Mouse (Mus musculus) thymus, postnatal 10 days (tissue): ENCODE measurements at regions not wholly inside any gene's neighbourhood (a gene's known extent, or its start where the extent isn't known, plus 50 kb on each side); places are given as distances from the start of the nearest gene placed in this dataset.

Experiments used
- DNase-seq, 2 experiments: peaks; one replicate each; pipeline ENCODE4 v3.0.0; 2021; ENCODE audit warnings: low spot score in 2 of 2

DNA sequence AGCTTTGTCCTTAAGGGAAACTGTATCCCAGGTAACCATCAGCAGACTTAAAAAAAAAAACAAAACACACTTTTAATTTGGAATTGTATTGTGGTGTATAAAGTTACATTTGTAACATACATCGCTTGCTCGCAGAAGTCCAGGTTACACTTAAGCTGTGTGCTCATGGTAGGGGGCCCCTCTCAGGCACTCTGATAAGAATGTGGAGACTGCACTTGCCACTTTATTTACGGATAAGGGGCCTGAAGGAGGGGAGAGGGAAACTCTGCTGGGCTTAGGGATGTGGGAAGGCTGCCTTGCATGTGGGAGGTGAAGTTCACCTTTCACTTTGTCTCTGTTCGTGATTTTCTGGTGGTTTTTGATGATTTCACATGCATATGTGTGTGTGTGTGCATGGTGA lies 58.7 kb downstream of the Ccdc185 start:
- no peak for DNase-seq

DNA sequence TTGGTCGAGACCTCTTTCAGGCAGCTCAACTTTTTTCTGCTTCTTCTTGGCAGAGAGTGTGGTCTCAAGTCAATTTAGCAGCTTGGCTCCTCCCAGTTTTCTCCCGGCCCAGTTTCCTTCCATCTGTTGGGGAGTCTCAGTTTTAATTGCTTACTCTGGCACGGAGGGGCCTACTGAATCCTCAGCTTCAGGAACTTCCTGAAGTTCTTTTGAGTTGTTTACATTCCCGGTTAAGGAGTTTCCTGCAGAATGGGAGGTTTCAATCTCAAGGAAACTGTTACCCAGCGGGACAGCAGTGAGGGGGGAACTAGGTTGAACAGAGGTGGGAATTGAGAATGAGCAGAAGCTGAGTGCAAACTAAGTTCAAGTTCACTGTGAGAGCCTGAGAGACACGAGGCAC lies 59.2 kb downstream of the Ccdc185 start:
- no peak for DNase-seq

DNA sequence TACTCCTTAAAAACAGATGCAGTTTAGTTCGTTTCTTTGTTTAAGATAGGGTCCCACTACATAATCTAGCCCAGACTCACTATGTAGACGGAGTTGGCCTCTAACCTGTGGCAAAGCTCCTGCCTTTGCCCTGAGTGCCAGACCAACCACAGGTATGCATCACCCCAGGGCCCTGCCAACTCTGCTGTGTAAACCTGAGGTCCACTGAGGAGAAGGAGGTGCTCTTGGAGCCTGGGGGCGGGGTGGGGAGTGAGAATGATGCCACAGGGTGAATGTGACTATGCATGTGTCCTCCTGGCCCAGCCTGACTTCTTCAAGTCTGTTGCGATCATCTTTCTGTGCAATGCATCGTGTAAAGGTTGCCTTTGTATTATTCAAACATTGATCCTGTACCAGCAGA lies 61.8 kb downstream of the Ccdc185 start:
- no peak for DNase-seq

DNA sequence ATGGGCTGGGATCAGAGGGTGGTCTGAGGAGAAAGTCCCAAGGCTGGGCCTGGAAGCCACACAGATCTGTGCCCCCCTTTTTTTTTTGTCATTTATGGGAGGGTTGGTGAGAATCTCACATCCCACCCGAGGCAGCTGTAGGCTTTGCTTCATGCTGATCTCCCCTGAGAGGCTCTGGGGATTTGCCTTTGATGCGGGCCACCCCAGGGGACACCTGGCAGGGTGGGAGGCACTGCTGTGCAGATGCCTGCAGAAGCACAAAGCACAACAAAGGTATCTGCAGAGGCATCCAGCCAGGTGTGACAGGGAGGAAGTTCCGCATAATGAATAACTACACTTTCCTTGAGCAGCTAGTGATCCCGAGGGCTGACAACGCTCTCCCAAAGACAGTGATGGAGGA lies 62.7 kb downstream of the Ccdc185 start:
- DNase-seq, result peak; percentile 77 to 88

DNA sequence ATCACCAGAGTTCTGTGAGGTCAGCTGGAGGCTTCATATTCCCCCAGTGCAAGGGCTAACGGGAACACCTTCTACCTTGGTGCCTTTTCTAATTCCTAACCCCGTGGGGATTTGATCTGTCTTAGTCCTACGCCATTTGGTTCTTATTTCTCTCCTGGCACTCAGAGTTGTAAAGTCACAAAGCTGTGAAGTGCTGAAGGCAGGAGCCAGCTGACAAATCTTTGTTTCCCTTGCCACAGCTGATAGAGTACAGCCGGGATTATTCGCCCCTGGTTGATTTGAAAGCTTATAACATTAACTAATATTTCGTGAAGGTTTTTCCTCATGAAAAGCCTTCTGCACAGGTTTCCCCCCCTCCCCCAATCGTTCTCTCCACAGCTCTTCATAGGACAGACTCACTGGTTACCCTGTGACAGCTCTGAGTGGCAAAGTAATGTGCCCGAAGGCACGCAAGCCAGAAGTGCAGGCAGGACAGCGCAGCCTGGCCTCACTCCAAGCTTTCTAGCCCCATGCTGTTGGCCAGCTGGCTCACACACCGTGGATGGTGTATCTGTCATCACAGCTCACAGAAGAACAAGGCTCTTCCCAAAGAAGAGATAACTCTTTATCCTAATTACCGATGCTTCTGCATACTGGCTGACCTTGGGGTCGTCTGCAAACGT lies 66.3 kb downstream of the Ccdc185 start:
- no peak for DNase-seq
